Mouse (Mus musculus) thymus, postnatal 25 days (tissue): Measurements from ENCODE around the gene Tbc1d2b.

Experiments used
- DNase-seq: peaks from one replicate; pipeline ENCODE4 v3.0.0; 2022

Tbc1d2b gene

DNA sequence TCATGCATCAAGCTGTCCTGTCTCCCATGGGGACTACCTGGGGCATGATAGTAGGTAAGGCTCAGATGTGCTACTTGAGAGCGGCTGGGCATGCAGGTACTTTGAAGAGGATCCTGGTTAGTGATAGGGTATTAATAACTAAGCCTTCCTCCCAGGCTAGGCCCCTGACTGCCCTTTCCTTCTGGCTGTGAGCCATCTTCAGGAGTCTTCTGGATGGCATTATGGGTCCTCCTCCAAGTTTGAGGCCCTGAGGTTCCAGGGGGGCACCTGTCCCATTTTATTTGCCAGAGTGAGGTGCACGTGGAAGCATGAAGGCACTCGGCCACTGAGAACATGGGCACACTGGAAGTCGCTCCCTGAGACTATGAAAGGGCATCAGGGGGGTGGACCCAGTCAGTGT, 70.1 kb downstream of the Tbc1d2b start:
- DNase-seq = no peak

DNA sequence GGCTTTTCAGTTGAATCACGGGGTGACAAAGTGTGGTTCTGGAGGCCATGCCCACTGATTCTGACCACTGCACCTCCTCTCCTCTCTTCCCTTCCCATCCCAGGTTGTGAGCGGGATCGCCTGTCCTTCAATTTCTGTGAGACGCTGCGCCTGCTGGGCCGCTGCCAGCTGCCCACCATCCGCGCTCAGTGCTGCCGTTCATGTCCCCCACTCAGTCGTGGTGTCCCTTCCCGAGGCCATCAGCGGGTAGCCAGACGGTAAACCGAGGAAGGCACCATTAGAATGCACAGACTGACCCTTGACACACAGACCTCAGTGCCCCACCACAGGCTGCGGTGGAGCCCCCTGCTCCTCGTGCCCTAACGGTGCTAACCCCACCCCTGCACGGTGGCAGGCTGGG, 71.0 kb downstream of the Tbc1d2b start:
- DNase-seq = no peak

DNA sequence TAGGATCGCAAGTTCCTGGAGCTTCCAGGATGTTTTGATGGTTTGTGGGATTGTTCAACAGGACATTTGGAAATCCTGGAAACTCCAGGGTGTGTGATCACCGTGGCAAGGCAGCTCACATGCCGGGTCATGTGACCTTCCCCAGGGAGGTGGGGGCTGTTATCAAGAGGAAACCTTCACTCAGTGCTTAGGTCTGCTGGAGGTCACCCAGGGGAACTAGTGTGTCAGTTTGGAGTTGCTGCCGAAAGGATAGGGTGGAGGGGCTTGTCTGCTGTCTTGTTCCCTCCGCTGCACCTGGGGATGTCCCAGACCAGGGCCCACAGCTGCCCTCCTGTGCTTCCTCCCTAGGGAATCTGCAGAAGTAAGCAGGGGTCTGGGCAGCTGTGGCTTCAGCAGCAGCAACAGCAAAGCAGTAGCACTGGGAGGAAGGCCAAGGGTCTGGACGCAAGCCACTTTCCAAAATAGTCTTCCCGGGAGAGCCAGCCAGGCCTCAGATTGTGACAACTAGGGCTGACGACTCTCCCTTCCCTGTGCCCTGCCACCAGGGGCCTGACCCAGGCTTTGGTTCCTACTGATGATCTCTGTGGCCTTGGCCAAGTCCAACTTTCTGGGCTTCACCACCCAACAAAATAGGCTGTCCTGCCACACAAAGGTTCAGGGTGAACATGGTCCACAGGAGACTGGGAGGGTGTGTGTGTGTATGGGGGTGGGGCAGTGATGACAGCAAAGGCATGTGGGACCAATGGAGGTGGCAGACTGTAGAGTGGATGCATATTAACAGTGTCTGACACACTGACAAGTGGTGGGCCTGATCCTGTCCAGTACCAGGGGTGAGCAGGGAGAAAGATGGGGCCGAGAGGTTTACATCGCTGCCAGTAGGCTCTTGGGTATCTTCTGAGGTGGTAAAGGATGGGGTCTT, 71.8 kb downstream of the Tbc1d2b start:
- no peak for DNase-seq

DNA sequence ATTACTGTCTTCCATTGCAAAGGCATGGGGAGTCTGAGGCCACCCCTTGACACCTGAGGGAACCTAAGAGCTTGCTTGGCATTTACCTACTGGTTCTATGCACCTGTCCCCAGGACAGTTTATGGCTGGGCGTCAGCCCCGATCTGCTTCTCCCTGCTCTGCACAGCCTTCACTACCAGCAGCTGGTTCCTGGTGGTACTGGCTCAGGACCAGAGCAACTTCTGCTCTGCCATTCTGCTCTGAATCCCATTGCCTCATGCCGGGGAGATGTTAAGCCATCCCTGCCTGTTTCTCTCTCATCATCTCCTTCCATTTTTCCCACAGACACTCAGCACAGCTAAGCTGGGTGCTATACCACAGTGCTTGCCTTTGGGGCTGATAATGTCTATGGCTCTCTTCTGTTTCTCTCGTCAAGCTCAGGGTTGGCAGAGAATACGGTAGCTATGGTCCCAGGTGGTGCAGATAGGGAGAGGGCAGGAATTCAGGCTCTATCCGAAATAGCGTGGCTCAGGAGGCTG, 72.7 kb downstream of the Tbc1d2b start:
- DNase-seq = no peak

DNA sequence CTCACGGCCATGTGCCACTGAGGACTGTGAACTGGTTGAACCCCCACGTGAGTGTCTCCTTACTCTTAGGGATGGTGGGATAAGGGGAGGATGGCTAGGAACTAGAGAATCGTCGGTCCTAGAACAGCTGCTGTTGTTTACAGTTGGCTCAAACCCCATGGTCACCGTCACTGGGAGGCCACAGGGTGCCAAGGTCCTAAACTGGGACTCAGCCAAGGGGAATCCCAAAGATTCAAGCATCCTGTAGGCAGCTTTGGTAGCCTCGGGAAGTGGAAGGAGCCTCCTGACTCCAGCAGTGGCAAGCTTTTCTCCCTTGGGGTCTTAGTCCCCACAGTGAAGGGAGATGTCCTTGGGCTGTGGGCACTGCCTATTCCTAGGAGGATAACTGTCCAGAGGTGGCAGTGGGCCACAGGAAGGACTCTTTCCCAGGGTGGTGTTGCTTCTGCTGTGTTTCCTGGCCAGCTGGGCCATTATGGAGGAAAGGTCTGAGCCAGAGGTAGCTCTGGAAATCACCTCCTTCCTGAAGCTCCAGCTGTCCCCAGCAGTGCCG, 73.4 kb downstream of the Tbc1d2b start:
- no peak for DNase-seq

DNA sequence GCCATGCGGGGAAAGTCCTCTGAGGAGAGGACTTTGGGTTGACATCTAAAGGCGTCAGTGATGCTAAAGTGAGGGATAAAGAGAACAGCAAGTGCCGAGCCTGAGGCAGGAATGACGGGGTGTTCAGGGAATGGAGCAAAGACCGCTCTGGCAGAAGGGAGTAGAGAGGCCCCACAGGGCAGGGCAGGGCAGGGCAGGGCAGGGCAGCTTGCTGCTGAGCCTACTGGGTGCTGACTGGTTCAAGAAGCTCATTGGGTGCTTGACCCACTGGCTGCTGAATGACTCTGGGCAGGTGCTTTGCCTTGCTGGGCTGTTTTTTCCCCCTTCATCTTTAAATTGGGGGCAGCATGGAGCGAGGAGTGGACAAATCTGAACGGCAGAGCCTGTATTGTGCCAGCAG, 74.3 kb downstream of the Tbc1d2b start:
- no peak for DNase-seq

DNA sequence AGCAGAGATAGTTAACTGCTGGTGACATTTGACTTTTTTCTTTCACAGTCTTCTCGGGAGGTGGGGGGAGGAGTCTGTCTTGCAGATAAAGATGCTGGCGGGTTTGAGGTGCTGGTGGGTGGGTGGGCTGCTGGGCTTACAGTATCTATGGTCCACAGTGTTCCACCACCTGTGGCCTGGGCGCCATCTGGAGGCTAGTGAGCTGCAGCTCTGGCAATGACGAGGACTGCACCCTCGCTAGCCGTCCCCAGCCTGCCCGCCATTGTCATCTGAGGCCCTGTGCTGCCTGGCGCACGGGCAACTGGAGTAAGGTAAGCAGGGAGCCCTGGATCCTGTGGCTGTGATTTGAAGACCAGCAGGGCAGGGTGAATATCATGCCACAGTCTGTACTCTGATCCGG, 75.6 kb downstream of the Tbc1d2b start:
- no peak for DNase-seq

DNA sequence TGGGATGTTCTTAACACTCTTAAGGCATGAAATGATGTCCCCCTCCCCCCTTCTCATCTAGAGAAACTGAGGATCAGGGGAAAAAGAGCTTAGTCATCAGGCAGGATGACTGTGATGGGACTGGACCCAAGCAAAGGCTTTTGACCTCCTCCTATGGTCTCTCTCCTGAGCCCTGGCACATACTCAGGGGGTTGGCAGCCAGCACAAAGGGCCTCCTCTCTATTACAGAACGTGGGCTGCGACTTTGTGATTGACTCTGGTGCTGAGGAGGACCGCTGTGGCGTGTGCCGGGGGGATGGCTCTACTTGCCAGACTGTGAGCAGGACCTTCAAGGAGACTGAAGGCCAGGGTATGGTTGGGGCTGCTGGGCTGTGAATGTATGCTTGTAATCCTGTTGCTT, 81.2 kb downstream of the Tbc1d2b start:
- DNase-seq = no peak

DNA sequence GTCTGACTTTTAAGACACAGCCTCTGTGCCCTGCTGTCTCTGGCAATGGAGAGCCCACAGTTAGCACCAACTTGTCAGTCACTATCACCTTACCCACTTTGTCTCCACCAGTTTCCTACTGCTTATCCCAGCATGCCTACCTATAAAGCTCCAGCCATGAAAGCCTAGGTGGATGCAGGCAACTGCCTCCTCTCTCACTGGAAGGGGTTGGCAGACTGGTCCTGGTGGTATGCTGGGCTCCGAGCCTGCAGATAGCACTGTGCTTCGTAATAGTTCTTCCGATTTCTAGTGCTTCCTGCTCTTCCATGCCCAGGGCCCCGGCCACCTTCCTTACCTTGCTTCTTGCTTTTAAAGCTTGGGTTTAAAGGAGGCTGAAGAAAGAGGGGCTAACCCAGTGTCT, 81.7 kb downstream of the Tbc1d2b start:
- DNase-seq = no peak

DNA sequence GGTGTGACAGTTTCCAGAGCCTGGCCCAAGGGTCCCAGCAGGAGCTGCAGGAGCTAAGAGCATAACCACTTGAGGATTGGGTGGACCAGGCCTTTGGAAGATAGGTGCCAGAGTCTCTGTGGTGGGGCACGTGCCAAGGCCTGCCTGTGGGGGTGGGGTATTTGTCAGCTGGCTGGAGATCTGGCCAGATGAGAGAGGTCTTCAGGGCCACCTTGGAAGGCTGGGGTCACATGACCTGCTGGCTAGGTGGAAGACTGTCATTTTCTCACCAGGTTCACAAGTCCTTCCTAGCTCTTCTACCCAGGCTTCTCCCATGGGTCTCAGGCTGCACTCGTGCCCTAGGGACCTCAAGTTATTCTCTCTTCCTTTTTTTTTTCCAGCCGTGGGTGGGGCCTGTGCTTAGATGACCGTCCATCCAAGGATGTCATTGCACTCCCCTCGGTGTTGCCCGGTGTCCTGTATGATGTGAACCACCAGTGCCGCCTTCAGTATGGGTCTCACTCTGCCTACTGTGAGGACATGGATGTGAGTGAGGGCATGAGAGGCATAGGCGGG, 85.2 kb downstream of the Tbc1d2b start:
- DNase-seq = no peak

DNA sequence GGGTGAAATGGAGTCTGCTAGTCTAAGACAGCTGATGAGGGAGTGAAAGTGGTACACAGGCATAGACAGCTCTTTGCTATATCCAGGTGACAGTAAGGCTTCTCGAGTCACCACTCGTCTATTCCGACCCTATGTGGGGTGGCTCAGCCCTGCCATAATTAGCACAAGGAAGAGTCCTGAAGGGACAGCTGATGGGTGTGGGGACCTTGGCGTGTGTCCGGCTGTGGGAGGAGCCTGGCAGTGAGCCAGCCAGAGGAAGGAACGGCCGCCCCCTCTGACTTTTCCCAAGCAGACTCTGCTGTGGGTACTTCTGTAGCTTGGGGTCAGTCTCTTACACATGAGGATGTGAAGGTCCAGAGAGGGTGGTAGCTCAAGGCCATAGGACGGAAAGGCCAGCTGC, 86.5 kb downstream of the Tbc1d2b start:
- DNase-seq = no peak

DNA sequence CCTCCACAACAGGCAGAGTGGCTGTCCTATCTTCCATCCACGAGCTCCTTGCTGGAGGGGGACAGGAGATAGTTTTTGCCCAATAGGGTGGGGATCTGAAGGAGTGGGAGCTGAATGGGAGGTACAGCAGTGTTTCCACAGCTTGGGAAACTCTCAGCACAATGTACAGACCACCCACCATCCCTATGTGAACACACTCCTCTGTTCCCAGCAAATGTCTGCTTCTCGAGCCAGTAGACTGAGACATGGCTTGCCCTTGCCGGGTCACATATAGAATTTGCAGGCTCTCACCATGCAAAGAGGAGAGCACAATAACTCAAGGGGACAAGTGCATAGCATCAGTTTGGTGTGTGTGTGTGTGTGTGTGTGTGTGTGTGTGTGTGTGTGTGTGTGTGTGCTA, 87.1 kb downstream of the Tbc1d2b start:
- no peak for DNase-seq

DNA sequence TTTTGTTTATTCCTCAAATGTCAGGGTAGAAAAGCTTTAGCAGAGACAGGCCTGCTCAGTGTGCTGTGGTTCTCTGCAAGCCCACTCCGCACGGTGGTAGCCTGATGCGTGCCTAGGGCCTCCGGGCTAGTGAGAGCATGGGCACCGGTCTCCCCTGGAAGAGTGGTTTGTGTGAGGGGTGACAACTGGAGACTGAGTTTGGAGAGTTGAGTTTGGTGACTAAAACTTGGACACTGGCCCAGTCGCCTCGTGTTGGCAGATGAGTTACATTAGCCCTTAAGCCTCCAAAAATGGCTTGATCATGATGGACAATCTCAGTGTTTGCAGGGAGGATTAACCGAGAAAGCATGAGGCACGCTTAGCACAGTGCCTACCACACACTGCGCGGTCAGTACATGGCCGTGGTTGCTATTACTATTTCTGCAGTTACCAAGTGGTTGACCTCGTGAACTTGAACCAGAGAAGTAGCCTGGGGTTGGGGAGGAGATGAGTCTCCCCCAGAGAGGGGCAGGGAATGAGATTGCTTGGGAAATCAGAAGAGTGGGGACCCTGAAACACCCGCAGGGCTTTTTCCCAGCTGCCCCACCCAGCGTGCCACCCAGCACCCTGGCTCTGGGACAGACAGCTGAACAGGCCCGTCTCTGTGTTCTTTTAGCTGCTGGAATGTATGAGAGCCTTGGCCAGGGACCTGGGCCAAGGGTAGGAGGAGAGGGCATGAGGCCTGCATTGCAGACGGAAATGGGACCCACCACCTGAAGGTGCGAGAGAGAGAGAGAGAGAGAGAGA, 87.8 kb downstream of the Tbc1d2b start:
- no peak for DNase-seq

DNA sequence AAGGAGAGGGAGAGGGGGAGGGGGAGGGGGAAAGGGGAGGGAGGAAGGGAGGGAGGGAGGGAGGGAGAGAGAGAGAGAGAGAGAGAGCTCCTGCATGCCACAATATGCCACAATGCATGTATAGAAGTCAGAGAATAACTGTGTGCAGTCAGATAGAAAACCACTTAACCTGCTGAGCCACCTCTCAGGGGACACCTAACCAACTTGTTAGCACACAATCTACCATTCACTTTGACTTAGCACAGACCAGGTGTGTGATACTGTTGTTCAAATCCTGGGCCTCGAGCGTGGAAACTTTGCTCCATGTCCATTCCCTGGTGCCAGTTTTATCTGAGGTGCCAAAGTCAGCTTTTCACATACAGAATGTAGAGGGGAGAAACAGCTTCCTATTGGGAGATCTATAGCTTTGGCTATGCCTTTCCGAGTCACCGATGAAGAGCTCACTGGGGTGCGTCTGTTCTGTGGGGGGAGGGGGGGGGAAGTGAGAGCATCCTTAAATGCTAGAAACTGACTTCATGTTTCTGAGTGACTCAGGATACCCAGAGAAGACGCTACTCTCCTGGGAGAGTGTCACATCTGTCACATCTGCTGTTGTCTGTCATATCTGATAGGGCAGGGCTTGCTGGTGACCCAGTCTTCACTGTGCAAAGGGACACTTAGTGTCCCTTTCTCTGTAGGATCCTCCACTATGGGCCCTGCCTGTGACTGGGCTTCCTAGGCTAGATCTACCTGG, 88.8 kb downstream of the Tbc1d2b start:
- DNase-seq = no peak

DNA sequence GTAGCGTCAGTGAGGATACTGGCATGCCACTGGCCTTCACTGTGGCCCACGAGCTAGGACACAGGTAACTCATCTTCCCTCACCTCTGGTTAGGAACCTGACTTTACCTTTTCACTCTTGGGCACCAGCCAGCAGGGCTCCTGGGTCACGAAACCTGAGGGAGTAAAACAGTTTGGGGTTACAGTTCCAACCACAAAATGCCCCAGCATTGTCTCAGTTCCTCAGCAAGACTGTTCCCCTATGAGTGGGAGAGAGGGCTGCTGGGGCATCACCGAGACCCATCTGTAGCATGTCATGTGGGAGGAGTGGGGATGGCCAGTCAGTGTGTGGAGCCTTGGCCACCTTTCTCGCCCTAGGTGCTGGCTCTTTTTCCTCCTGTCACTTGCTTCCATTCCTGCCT, 91.2 kb downstream of the Tbc1d2b start:
- DNase-seq = no peak

DNA sequence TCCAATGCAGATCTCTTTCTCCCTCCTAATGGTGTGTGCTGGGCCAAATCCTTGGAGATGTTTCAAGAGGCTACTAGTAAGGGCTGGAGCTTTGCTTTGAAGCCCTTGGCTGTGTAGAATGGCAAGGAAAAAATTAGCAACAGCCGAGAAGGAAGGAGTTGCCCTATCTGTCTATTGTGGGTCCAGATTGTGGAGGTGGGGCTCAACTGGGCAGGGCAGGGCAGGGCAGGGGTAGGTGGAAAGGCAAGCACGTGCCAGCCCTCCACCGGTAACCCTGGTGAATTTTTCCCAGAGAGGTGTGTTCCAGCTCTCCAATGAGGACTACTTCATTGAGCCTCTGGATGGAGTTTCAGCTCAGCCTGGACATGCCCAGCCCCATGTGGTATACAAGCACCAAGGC, 97.3 kb downstream of the Tbc1d2b start:
- no peak for DNase-seq

DNA sequence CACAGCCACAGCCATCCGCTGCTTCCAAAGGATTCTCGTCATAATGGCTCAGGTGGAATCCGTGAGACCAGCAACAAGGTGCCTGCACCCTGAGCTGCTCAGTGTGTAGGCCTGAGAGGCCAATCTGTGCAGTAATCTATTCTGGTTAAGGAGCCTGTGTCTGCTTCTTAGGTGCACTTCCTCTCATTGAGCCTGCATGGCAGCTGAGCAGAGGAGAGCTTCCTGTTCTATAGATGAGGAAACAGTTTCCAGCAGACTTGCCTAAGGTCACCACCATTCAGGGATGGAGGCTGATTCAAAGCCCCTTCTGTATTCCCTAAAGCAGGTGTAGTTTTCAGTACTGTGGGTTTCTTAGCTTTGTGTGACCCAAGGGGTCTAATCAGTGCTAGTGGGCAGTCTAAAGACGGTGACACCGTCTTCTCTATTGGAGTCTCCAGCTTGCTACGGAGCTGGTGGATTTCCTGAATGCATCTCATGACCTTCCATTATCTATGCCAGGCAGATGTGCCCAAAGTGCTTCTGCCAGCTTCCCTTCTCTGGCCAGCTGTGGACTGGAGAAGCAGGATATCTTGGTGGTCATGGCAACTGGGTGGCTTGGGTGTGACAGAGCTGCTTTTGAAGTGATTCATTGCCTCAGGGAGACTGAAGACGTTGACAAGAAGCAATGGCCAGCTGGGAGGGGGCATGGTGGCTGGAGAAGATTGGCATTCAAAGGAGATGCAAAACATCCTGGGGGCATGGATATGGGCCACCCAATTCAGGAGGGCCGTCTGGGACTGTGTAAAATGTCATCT, 97.9 kb downstream of the Tbc1d2b start:
- DNase-seq = no peak

DNA sequence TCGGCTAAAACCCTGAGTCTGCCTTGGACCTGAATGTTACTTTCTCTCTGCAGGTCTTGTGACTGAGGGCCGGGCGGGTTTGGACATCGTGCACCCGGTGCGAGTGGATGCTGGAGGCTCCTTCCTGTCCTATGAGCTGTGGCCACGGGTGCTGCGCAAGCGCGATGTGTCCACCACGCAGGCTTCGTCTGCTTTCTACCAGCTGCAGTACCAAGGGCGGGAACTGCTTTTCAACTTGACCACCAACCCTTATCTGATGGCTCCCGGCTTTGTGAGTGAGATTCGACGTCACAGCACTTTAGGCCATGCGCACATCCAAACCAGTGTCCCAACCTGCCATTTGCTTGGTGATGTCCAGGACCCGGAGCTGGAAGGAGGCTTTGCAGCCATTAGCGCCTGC, 99.2 kb downstream of the Tbc1d2b start:
- no peak for DNase-seq

DNA sequence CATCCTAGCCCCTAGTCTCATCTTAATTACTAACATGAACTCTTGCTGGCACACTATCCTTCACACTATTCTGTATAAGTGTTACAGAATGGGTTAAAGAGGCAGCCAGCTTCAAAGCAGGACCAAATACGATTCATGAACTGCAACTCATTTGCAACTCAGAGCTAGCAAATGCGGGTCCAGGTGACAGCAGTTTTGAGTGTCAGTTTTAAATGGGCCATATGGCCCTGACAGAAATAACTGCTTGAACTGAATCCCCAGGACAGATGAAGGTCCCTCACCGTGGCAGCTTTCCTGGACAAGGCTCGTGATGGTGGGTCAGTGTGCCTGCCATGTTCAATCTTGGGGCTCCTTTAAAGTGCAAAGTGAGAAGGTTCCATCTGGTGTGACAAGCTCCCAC, 100.6 kb downstream of the Tbc1d2b start:
- DNase-seq = no peak

DNA sequence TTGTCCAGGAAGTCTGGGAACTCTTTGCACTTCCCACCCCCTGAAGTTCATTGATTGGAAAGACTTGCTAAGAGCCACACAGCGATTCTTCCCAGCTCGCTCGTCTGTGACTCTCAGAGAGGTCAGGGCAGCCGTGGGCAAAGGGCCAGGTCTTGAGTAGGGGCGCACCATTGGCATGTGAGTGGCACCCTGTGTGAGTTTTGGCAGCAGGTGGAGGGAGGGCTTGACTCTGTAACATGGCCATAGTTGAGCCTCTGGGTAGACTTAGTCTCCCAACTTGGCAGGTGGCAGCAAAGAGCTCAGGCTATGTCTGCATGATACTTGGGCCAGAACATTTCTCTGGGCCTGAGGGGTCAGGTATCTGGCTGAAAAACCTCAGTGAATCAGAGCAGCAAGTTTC, 104.0 kb downstream of the Tbc1d2b start:
- DNase-seq = no peak

DNA sequence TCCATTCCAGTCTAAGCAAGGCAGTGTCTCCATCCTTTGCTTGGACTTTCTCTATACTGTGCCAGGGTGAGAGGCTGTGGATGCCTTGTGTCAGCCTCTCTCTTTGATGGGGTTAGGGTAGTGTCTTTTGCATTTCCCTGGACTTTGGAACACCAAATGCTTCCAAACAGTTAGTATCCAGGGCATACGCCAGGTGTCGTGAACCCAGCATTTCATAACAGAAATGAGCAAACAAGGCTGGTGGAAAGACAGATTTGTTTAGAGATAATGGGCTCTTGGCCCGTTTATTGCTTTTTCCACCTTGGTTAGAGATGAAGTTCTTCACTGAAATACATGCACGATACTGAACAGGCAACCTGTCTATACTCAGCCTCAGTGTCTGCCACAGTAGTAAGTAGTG, 105.0 kb downstream of the Tbc1d2b start:
- no peak for DNase-seq
